Mouse (Mus musculus) frontal cortex, postnatal 36 days (tissue): ENCODE results near the gene Gm20388.

Experiments used
- DNase-seq, 2 experiments: peaks; one replicate each; pipeline ENCODE4 v3.0.0; 2022; ENCODE audit warnings: low spot score in 2 of 2

Gm20388 gene

DNA sequence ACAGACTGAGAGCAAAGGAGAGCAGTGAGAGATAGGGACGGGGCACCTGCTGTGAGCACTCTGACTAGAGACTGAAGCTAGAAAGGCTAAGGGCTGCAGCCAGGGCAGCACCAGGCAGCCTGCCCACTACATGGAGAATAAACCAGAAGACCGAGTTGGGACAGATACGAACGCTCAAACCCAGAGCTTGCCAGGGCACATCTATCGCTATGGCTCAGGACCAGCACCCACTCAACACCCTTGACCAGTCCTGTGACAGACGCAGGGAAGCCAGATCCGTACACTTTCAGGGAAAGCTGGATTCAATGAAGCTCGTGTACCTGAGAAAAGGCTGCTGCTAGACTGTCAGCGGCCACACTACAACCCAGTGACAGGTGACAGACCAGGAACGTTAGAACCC, 674.9 kb downstream of the Gm20388 start:
- DNase-seq: no peak

DNA sequence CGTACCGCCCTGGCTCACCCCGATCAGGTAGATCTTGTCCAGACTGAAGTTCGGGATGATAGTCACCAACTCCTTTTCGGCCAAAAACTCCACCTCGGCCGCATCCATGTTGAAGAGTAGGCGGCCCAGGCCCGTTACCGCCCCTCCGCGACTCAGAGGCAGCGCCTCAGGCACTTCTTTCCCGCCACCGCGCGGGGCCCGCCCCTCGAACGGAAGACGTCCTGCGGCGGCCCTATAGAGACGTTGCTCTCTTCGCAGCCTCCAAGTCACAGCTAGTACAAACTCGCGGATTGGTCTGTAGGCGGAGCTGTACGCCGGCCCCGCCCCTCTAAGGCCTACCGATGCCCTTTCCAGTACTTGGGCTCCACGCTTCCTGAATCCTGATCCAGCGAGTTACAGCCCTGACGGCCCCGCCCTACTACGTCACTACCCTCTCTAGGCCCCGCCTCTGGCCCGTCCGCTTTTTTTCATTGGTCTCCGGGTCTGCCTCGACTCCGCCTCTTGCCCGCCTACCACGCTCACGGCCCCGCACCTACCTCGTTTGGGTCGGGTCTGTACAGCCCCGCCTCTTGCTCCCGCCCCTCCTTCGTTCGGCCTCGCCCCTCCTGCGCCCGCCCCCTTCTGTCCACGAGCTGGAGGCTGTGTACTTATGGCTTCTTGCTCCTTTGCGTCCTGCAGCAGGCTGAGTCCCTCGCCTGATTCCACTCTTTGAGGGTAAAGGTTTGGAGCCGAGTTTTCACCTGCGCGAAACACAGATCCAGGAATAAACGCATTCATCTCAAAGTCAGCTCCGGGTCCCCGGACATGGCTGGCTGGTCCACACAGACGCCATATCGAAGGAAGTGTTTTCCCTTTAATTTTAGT, 678.5 kb downstream of the Gm20388 start, which contains the start of gene Gins2:
Gins2 (minus strand) TSS at position 397 of the 864 bp plus-strand sequence.
- peak; percentile 99 for DNase-seq

DNA sequence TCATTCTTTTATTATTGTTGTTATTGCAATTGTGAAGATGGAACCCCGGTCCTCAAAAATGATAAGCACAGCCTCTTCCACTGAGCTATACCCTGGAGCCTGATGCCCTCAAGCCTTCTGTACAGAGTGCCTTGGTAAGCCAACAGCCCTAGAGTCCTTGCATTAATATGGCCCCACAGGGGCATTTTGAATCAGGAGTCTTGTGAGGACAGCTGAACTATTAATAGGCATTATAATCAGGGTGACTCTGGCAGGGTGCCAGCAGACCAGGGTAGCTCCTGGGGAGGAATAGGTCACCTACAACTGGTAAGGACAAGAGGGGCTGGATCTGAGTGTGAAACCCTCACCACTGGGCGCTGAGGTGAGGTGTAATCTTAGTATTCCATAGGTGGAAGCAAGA, 679.3 kb downstream of the Gm20388 start:
- DNase-seq: no peak

DNA sequence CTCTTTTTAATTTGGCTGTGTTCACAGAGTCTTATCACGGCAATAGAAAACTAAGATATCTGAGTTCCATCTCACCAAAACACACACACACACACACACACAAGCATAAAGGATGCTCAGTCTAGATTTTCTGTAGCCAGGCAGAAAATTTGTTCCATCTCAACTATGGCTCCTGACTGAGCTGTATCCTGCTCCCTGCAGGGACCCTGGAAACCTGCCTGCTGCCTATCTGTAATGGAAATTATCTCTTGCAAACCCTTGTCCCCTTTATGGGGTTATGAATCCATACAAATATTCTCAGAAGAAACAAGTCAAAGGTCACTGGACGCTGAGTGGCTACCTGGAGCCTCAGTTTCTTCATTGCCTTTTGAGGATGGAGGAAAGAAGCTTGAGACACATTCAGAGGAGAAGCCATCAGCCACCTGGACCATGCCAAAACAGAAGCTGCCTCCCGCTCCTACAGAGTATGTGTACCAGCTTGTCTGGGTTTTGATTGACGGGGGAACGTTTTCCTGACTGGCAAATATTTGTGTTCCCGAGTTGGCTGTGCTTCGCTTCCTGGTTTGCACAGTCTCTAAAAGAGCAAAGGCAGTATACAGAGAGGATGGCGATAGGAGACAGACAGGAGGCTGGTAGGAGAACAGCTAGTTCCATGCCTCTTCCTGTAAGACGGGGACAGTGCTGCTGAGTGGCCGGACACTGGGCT, 681.1 kb downstream of the Gm20388 start:
- DNase-seq: no peak

DNA sequence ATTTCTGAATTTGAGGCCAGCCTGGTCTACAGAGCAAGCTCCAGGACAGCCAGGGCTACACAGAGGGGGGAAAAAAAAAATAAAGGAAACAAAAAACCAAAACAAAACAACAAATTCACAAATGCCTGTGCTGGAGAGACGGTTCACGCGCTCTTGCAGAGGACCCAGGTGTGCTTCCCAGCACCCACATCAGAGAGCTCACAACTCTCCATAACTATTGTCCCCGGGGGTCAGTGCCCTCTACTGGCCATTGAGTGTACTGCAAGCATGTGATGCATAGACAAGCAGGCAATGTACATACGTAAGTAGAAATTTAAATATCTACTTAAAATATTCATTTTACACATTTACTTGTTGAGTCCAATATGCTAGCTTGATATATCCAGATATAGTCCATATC, 683.9 kb downstream of the Gm20388 start:
- DNase-seq: no peak

DNA sequence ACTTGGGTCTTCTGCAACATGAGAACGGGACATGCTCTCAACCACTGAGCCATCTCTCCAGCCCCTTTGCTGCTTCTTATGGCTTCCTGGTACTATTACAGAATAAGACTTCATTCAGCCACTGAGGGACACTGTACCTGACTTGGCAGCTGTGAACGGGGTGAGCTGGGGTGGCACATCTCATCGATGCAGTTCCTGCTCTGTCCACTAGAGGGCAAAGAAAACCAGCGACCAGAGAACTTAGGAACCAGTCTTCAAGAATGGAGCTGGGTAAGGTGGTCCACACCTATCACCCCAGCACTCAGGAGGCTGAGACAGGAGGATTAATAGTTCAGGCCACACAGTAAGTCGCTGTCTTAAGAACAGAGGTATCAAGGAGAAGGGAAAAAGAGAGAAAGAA, 685.3 kb downstream of the Gm20388 start:
- peak in 1 of 2 experiments; percentile 49 for DNase-seq

DNA sequence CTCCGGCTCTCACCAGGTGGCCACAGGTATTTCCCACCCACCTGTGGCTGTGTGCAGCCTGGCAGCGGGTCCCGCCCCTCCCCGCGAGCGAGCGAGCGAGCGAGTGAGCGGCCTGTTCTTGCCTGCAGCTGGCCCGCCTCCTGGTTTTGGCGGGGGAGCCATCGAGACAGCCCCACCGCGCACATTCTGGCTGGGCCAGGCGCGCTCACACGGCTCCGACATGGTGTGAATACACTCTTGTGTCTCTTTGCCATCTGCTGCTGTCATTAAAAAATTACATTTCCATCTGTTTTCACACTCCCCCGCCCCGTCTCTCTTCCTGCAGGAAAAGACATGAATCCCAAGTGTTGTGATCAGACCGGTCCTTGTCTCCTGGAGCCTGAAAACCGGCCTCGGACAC, 687.9 kb downstream of the Gm20388 start:
- peak; percentile 77 to 91 for DNase-seq

DNA sequence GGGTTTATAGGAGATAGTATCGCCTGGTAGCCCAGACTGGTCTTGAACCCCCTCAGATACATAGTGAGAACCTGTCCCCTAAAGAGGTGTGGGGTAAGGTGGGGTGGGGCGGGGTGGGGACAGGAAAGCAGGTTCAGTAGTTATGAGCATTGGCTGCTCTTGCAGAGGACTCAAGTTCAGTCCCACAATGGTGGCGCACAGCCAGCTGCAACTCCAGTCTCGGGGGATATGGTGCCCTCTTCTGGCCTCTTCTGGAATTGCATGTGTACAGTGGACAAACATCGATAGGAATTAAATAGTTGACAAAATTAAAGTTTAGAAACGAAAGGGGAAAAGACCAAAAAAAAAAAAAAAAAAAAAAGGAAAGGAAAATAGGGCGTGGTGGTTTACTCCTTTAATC, 688.9 kb downstream of the Gm20388 start:
- DNase-seq: peak; percentile 71 to 80

DNA sequence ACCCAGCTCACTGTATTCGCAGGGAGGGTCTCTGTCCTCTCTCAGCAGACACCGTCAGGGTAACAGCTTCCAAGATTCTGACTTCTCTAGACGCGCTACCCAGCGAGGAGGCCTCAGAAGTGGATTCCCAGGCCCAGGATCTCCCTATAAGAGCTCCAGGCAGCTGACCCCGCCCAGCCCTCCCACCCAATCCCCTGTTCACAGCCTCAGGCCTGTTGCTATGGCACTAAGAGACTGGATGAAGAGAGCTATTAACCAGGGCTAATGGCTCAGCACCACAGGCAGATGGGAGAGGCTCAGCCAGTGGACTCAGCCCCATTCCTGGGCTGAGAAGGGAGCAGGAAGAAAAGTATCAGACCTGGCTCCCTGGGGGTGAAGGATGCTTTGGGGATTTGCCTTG, 692.0 kb downstream of the Gm20388 start:
- DNase-seq: no peak

DNA sequence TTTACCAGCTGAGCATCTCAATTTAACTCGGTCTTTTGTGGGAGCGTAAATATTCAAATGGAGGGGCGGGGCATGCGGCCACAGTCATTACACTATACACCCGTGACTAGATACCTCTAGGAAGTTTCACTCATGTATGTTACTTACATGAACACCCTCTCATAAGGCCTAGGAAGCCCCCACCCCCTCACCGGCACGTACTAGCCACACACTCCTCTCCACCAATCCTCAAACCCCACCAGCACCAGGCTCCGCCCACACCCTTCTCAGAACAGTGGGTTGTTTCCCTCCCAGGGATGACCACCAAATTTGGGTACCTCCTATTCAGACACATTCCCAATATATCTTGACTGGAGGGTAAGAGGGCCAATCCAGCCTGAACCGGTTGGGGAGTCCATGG, 696.8 kb downstream of the Gm20388 start:
- DNase-seq: no peak

DNA sequence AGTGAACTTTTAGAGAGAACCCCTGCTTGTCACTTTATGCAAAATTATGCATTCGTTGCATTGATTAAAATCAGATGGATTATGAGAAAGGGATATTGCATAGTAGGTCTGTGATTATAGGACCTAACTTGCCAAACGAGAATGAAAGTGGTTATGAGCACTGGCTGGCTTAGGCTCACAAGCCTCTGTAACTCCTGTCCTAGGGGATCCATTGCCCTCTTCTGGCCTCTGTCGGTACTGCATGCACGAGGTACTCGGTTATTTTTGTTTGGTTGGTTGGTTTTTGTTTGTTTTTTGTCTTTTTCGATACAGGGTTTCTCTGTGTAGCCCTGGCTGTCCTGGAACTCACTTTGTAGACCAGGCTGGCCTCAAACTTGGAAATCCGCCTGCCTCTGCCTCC, 697.2 kb downstream of the Gm20388 start:
- peak; percentile 80 for DNase-seq

DNA sequence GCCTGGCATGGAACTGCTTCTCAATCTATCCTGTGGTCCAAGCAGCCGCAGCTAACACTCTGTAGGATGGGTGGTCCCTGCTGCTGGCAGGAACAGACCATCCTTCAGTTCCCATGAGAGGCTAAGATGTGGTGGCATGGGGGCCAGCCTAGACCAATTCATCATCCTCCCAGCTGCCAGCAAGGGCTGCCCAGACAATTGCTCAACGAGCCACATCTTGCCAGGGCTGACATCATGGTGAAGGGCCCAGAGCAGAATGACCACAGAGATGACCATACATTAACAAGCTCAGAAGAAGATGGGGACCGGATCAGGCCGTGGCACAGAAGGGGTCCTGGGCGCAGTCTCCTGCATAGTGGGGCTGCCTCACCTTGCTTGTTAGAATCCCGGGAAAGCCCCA, 700.2 kb downstream of the Gm20388 start:
- DNase-seq: no peak

DNA sequence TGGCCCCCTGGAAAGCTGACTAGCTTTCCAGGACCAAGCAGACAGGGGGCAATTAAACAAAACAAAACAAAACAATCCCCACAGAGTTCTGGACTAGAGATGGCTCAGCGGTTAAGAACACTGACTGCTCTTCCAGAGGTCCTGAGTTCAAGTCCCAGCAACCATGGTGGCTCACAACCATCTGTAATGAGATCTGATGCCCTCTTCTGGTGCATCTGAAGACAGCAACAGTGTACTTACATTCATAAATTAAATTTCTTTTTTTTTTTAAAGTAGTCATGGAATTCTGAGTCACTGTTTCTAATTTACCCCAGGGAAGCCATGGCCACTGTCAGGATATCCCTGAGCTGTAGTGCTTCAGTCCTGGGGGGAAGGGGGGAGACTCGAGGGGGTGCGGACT, 703.9 kb downstream of the Gm20388 start:
- DNase-seq: no peak

DNA sequence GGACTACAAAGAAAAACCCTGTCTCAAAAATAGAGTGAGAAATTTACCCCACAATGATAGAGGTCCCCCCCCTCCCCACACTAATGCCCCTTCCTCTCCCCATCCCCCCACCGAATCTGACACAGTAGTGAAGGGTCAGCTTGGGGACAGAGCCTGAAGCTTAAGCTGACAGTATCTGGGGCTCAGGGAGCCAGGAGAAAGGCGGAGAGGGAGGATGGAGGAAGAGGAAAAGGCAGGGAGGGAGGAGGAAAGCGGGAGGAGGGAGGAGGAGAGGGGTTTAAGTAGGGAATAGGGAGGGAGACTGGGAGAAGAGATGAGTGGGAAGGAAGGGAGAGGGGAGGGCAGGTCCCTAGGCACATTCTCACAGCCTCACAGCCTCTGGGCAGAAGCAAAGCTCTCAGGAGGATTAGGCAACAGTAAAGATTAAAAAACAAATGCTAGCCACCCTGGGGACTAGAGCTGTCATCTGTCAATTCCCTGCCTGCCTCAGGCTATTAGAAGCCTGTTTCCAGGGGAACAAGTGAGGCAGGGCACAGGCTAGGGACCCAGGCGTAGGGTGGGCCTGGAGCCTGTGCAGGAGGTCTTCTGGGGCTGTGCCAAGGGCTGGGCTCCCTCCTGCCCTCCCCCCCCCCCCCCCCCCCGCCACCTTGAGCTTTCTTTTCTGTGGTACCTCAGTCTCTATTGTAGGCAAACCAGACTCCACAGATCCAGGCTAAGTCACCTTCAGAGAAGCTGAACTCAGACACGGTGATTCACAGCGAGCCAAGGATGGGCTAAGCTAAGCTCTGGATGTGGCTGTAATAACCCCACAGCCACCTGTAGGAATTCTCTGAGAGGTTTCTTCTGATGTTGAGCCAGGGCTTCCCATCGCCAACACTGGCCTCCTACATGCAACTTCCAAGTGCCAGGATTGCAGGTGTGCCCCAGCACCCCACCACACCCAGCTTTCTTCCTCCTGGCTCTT, 706.3 kb downstream of the Gm20388 start:
- DNase-seq: no peak

DNA sequence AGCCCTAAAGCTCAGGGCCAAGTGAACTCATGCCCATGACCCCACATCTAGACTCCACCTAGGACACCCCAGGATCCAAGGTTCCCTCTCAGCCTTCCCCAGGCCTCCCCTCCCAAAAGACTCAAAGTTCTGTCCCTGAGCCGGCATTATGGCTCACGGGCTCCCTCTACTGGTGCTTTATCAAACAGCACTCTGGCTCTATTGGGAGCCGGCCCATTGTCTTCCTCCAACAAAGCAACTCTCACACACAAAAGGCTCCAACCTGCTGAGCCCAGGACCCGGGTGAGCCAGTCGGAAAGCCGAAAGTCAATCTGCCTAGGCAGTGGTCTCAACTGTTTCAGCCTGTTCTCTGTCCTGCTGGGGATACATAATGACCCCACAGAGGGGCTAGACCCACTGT, 707.5 kb downstream of the Gm20388 start:
- peak; percentile 61 to 66 for DNase-seq

DNA sequence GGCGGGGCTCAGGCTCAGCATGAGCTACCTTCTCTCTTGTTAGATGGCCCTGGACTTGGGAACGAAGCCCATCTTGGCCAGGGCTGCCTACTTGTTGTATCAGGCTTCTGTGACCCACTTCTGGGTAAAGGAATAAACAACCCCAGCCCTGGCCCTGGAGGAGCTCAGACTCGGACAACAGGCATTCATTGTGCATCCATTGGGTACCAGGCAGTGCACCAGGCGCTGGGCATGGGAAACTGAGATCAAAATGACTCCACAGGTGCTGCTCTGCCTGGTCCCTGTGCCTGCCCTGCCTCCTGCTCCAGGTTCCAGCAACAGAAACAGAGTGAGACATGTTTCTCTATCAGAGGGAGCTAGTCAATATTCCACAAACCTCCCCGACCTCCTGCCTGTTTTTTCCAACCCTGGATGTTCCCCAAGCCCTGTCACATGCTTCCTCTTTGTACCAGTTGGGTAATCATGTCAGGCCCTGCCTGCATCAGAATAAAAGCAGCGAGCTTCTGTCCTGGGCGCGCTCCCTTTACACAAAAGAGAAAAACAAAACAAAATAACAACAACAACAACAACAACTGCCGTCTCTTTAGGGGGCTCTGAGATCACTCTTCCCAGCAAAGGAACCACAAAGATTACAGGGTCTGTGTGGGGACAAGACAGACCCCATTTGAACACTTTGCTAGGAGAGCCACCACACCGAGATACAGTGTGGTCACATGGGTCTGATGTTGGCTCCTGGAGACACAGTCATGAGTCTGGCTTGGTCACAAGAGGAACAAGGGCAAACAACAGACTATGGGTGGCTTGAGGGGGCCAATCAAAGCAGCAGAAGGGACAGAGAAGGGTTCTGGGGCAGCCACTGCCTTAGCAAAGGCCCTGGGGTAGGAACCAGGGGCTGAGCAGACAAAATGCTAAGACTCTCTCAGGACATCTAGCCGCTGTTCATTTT, 708.9 kb downstream of the Gm20388 start:
- DNase-seq: peak; percentile 37 to 59

DNA sequence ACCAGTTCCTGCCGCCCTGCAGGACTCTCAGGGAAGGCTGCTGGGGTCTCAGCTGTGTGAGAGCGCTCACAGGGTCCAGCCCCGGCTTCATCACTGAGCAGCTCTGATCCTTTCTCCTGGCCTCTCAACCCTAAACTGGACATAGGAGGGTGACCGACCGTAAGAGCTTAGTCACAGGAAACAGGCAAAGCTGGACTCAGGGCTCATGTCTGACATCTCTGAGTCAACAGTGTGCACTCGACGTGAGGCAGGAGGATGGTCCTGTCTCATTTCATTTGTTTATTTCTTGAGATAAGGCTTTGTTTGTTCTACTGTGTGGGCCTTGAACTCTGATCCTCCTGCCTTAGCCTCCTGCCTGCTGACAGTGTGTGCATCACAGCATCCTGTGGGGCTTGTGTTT, 709.8 kb downstream of the Gm20388 start:
- DNase-seq: no peak

DNA sequence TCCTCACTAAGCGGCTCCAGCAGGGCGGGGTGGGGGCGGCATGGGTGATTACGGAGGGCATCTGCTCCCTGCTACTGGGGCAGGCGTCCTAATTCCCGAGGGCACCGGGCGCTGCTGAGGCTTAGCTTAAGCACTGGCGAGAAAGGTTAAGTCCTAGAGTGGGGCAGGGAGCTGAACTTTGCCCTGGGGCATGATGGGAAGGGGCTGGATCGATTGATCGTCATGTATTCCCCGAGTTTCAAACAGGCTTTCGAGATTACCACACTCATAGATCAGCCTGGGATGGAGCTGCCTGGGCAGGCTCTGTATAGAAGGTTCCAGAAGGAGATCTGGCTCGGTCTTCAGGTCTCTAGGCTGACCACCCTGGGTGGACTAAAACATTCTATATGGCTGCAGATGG, 711.5 kb downstream of the Gm20388 start:
- DNase-seq: no peak

DNA sequence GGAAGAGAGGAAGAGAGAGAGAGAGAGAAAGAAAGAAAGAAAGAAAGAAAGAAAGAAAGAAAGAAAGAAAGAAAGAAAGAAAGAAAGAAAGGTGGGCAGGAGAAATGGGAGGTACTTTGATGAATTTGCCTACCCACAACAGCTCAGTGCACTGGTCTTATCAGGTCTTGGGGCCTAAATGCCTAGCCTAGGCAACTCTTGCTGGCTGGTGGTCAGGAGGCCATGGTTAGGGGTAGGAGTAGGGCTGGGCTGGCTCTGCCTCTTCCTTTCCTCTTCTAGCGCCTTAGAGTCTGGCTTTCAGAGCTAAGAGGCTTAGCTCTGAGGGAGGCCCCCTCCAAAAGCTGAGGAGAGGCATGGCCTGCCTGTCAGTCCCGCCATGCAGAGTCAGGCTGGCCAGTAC, 713.0 kb downstream of the Gm20388 start:
- no peak for DNase-seq

DNA sequence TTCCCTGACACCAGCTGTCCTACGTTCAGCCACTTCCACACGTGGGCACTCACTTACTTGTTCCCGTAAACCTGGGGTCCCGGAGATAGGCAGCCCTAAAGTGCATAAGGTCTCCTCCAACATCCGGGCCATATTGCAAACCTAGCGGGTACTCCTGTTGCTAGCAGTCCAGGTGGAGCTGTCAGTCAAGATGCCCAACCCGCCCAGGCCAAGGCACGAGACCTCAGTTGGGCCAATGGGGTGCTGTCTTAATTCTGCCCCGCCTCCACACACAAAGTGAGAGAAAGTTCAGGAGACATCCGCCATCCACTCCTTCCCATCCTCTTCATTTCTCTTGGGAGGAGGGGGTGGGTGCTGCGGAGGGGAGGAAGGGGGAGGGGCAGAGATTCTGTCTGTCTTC, 715.8 kb downstream of the Gm20388 start:
- DNase-seq: no peak

DNA sequence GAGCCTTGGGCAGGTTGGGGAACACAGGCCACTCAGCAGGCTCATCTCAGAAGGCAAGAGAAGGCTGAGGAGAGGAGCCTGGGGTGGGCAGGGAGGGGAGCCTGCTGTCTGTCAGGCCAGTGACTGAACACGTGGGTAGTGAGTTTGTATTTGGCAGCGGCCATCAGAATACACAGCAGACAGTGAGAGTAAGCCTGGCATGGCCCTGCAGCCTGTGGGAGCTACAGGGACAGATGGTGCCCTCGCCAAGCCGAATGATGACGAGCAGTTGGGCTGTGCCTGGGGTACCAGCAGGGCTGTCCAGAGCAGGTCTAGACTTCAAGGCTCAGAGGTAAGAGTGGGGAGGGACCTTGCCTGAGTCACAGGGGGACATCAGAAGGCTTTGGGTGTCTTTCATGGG, 716.7 kb downstream of the Gm20388 start:
- no peak for DNase-seq
